Comparison of ENCODE assay signal across 19 mouse cellular contexts in the genomic region with DNA sequence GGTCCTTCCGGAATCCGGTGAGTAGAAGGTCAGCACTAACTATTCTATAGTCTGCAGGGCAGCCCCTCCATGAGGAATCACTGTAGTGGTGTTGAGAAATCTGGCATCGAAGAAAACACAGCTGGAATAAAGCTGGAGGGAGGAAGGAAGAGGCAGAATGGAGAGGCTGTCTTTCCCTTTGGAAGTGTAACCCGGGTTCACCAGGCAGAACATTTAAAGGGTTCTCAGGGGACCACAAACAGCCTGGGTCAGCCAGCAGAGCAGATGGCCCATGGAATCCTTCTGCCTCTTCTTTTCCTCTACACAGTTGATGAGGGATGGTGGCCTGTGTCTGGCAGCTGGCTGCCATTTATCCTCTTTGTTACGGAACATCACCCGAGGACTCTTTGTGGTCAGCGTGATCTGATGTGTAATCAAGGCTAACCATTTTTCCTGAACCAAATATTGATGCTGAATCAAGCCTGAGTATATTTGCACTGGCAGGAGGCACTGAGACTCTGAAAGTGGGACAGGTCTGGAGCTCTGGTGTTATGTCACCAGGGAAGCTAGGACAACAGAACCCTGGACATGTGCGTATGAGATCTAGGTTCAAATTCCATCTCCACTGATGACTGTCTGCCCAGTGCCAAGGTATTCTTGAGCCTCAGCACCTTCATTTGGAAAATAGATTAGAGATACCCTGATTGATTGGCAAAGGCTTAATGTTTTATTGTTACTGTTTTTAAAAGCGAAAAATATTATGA. TPM values are rescaled to one million over a fixed set of nuclear protein-coding genes. Genes with fewer than 3 reads are reported as not detected.
DNase-seq lines count a peak whose midpoint lies in the region; ATAC-seq lines count a peak whose summit lies in the region.
"Had no signal": no experiment of that assay in that cellular context is flagged by ENCODE, and none has a peak within 500 bp of the region (broad histone marks: within the 10 kb centered on the region; RNA-seq: fewer than 3 reads in every experiment).

No protein-coding gene starts in this region.

- no peaks in the 10 kb centered on the region for H3K27me3 ChIP-seq in lung, embryonic 15.5 days
- no peaks in the 10 kb centered on the region for H3K27me3 ChIP-seq in neural tube, embryonic 12.5 days (replicated peaks)
- H3K27me3 ChIP-seq: limb, embryonic 13.5 days had no signal

- peak; percentile 9 for DNase-seq in embryo, embryonic 10 days (ENCODE audit: low spot score)
- DNase-seq in embryo, embryonic 9.5 days (ENCODE audit: extremely low spot score), result no peak
- DNase-seq in lung, postnatal 25 days (ENCODE audit: low spot score), result no peak
- DNase-seq in heart, postnatal 25 days (ENCODE audit: low spot score), result peak; percentile 35
- no peak for DNase-seq in layer of hippocampus, postnatal 36 days
- DNase-seq in kidney, postnatal 25 days, result no peak
- DNase-seq: layer of hippocampus, adult 9-11 months; spleen, adult 18-20 months; thymus, adult 2 months had no signal

- H3K4me1 ChIP-seq in lung, embryonic 15.5 days, result no peaks in the 10 kb centered on the region
- H3K4me1 ChIP-seq in neural tube, embryonic 12.5 days, result no peaks in the 10 kb centered on the region; the same call in 1 of the 2 replicates
- H3K4me1 ChIP-seq: limb, embryonic 13.5 days had no signal

- intact Hi-C loops in heart, postnatal 25 days (cut with DNase I), result no loop called here

- H3K27ac ChIP-seq in lung, embryonic 15.5 days, result no peak overlapping the region
- H3K27ac ChIP-seq in neural tube, embryonic 12.5 days, result no peak overlapping the region
- H3K27ac ChIP-seq: forebrain, embryonic 10.5 days; limb, embryonic 13.5 days had no signal

- 57% methylated on average over 9 of the region's 9 CpGs for WGBS in lung, embryonic 15.5 days
- WGBS in neural tube, embryonic 12.5 days, result 72% methylated on average over 9 of the region's 9 CpGs

- no peak overlapping the region for H3K4me2 ChIP-seq in lung, embryonic 15.5 days
- no peak overlapping the region for H3K4me2 ChIP-seq in neural tube, embryonic 12.5 days (replicated peaks)
- H3K4me2 ChIP-seq: limb, embryonic 13.5 days had no signal

- H3K36me3 ChIP-seq in lung, embryonic 15.5 days, result no peaks in the 10 kb centered on the region
- no peaks in the 10 kb centered on the region for H3K36me3 ChIP-seq in neural tube, embryonic 12.5 days
- H3K36me3 ChIP-seq: forebrain, embryonic 10.5 days; G1E; limb, embryonic 13.5 days had no signal

- no peak overlapping the region for H3K9ac ChIP-seq in lung, embryonic 15.5 days
- H3K9ac ChIP-seq in neural tube, embryonic 12.5 days, result no peak overlapping the region
- H3K9ac ChIP-seq: limb, embryonic 13.5 days had no signal

- H3K4me3 ChIP-seq in lung, embryonic 15.5 days, result no peak overlapping the region
- H3K4me3 ChIP-seq in neural tube, embryonic 12.5 days, result no peak overlapping the region
- H3K4me3 ChIP-seq: forebrain, embryonic 10.5 days; limb, embryonic 13.5 days had no signal

- no peaks in the 10 kb centered on the region for H3K9me3 ChIP-seq in lung, embryonic 15.5 days
- H3K9me3 ChIP-seq in neural tube, embryonic 12.5 days, result no peaks in the 10 kb centered on the region
- H3K9me3 ChIP-seq: forebrain, embryonic 10.5 days; G1E; limb, embryonic 13.5 days had no signal

- peak; percentile 75 for ATAC-seq in lung, embryonic 15.5 days (ENCODE audit: borderline replicate concordance, extremely low read depth, low FRiP score, low TSS enrichment)
- ATAC-seq in neural tube, embryonic 12.5 days (ENCODE audit: low FRiP score, low read depth), result peak; percentile 41; the same call in 1 of the 2 replicates
- ATAC-seq: intestine, embryonic 16.5 days had no signal

RNA-seq across cellular contexts. Expression of gene 9330182O14Rik, which starts 9.8 kb away (rescaled TPM):
- not detected in 2 replicates for polyA plus RNA-seq in lung, embryonic 15.5 days (2015; fragmentation: Nextera tagmentation; extraction: Ambion mirVana)
- total RNA-seq in heart, postnatal 25 days (2021), result not detected
- not detected in 2 replicates for polyA plus RNA-seq in neural tube, embryonic 12.5 days (2016; fragmentation: Nextera tagmentation; extraction: Ambion mirVana)
- not detected for total RNA-seq in layer of hippocampus, postnatal 36 days (2021)
- total RNA-seq: G1E; gastrocnemius, postnatal 36 days; megakaryocyte progenitor cell, adult 5-6 weeks; neutrophil, adult 5-6 weeks had no signal
- polyA plus RNA-seq: cortical plate, adult 2 months; forebrain, embryonic 10.5 days; G1E; intestine, embryonic 16.5 days; limb, embryonic 13.5 days; thymus, adult 2 months had no signal

Comparison
In these comparisons a context has a peak if more than half of its experiments do, and no peak if none do; other contexts are left out.
1. DNase-seq: peak in embryo, embryonic 10 days (single experiment) and heart, postnatal 25 days (single experiment); none in embryo, embryonic 9.5 days (single experiment), lung, postnatal 25 days (single experiment), layer of hippocampus, postnatal 36 days (0 of 2) and kidney, postnatal 25 days (0 of 2).